Mouse (Mus musculus): ENCODE measurements around the gene Syngr3. TPM values are rescaled to one million over a fixed set of nuclear protein-coding genes. Genes with fewer than 3 reads are reported as not detected.

Gene Syngr3
- total RNA-seq (2023), result not detected

DNA sequence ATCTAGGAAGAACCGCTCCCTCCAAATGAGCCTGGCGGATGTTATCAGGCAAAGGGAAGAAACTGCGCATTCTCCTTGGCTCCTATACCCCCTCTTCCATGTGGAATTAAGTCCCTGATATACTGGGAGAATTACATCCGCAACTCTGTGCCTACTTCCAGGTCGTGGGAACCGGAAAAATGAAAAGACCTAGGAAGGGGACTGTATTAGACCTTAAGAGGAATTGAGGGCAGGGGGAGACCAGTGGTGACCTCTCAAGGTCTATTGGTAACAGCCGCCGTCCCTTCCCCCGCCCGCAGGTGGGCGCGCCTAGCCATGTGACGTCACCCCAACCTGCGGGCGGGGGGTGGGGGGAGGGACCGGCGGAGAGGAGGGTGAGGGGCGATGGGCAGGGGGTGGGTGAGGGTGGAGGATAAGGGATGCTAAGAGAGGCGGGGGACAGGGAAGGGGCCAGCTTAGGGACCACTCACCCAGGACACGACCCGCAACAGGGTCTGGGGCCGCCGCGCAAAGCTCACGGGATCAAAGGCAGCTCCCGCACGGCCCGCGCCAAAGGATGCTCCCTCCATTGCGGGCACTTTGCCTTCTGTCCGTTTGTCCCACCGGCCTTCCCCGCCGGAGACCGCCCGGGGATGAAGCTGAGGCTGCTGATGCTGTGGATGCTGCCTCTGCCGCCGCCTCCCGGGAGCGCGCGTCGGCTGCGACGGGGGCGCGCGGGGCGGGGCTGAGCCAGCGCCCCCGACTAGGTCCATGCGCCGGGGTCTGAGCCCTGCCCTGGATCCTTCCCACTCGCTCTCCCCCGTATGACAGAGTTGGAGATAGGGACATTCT, at the start of gene Syngr3:
Gene Syngr3, minus strand, starts transcription at position 705 of the 831 bp plus-strand sequence.

DNA sequence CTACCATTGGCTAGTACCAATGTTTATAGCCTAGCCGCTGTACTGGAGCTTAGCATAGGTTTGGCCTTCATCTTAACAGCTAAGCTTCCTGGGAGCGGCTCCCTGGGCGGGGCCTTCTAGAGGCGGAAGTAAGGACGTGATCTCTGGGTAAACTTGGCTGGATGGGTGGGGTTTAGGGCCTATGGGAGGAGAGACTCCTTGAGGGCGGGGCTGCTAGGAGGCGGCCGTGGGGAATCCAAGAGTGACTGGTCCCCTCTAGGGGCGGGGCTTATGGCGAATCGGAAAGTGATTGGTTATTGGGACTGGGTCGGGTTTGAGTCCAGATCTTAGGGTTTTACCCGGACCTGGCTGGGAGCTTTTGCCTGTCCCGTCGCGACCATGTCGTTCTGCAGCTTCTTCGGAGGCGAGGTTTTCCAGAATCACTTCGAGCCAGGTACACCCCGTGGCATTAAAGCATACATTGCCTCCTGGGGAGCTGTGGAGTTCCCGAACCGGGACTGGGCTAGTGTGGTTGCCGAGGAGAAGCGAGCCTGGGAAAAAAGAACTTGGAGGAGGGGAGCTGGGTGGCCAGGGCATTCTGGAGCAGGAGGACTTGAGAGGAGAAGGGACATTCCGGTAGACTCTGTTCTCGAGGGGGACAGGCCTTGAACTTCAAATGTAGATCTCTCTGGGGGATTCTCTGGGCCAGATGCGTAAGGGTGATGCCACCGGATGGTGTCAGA, 46.7 kb upstream of the Syngr3 start, which contains the start of gene Msrb1:
Gene Msrb1, plus strand, starts transcription at position 313 of the 722 bp plus-strand sequence.

DNA sequence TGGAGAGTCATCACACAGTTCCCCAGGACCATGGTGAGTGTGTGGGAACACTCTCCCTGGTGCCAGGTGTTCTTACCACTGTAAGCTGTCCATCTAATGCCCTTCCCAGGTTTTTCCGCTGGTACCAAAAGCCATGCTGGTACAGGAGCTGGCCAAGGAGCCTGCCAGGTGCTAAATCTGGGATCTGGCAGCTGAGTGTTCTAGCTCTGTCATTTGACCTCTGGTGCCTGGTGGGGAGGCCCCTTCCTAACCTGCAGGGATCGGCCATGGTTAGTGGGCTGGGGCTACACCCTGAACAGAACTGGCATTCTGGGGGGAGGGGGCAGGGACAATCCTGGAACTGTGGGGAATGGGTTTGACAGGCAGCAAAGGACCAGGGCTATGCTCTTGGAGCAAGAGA, 37.9 kb upstream of the Syngr3 start, which contains the start of gene Rpl3l:
Gene Rpl3l, plus strand, starts transcription at position 203 of the 400 bp plus-strand sequence.

DNA sequence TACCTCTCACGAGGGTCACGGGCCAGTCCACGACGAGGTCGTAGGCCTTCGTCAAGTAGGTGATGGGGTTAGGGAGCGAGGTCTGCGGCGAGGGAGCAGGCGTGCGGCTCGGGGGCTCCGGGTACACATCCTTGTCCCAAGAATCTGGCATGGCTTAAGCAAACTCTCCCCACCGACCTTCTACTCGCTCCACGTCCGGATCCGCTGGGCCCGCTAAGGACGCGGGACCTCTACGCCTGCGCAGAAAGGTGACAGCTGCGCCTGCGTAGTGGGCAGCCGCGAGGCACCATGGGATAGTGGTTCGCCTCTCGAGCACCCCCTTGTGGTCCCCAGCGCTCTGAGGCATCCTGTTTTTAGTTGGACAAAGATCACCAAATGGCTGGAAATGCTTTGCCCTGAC, 34.4 kb upstream of the Syngr3 start, which contains the start of gene Ndufb10:
Gene Ndufb10, minus strand, starts transcription at position 295 of the 400 bp plus-strand sequence.

DNA sequence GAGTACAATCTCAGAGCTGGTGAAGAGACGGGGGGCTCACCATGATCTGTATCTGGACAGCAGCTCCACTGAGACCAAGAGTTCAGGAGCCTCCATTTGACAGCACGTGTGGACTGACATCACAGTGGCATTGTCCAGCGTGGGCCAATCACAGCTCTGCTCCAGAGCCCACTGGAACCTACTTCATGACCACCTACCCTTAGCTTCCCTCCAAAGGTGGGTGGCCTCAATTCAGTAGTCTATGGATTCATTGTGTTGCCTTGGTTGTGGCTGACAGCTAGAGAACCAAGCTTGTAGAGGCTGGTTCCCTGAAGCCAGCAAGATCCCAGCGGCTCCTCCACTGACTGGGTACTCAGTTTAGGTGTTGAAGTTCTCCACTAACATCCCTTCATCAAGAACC, 28.2 kb upstream of the Syngr3 start, which contains the start of the genes Rnf151 and Rps2:
Gene Rnf151, minus strand, starts transcription at position 121 of the 400 bp plus-strand sequence.
Gene Rps2, plus strand, starts transcription at position 174 of the 400 bp plus-strand sequence.

DNA sequence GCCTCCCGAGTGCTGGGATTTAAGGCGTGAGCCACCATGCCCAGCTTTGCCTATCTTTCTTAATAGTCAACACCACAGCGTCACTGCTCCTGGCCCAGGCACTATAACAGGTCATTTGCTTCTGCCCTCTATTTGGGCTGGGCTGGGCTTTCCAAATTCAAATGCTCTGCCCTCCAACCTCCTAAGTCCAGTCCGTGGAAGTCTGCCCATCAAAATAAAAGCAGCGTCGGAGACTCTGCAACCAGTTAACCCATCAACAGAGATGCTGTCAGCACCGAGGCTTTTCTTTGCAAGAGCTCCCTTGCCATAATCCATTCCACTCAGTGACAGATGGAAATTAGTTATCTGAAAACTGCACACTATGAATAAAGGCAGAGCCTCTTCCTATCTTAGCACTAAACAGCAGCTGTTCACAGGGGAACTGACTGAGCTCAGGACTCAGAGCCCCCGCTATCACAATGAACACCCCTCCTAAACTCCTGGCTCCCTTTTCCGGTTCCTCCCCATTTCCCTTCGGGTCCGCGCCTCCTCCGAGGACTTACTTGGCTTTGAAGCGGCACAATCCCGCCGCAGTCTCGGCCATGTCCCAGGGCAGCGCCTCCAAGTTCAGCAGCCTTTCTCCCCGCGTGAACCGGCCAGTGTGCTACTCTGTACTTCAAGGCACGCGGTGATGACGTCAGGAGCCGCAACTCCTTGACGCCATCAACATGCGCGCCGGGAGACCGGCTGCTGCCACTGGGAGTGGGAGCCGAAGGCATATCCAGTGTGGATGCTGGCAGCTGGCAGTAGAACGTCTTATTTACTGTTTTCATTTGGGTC, 17.4 kb upstream of the Syngr3 start, which contains the start of gene Tbl3:
Gene Tbl3, minus strand, starts transcription at position 679 of the 819 bp plus-strand sequence.

DNA sequence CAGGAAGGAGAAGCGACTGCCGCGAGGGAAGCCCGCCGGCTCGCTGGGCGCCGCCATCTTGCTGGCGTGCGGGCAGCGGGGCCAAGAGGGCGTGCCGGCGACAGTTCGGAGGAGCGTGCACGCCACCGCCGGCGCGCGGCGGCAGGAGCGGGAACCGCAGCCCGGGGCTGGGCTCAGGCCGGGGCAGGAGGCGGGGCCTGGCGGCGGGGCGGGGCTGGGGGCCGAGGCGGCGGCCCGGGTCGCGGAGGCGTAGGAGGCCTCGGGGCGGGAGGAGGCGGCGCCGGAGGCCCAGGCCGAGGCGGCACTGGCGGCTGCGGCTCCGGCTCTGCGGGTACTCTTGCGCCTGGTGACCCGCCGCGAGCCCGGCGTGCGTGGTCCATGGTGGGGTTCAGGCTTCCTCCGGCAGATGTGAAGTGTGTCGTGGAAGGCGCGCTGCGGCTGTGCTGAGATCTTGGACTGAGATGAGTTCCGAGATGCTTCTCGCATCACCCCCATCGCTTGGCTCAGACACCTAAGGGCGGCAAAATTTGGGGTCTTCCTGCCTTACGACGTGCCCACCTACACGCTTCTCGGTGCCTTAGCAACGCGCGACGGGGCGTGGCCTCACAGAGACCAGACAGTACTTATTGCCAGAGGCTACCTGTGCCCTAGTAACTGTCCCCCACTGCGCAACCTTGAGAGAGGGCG, 6.4 kb upstream of the Syngr3 start, which contains the start of the genes Gfer and Noxo1:
Gene Gfer, minus strand, starts transcription at position 146 of the 687 bp plus-strand sequence.
Gene Noxo1, plus strand, starts transcription at position 224 of the 687 bp plus-strand sequence.

DNA sequence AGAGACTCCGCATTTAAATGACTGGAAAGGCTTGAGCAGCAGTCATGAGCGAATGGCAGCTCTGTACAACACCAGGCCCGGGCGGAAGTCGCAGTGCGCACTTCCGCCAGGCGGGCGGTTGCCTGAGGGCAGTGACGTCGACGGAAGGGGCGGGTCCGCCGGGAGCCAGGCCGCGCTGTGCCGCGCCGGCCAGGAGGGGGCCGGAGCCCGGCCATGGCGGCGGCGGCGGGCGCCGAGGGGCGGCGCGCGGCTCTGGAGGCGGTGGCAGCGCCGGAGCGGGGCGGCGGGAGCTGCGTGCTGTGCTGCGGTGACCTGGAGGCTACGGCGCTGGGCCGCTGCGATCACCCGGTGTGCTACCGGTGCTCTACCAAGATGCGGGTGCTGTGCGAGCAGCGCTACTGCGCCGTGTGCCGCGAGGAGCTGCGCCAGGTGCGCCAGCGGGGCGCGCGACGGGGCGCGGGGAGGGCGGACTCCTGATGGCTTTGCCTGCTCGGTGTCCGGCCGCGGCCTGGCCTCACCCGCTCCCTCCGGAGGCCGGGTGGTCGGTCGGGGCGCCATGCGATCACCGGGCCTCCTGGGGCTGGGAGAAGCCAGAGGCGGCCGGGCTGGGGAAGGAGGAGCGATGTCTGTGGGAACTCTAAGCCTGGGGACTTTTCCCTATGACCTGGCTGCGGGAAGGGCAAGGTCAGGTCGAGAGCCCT, 20.1 kb downstream of the Syngr3 start, which contains the start of gene Zfp598:
Gene Zfp598, plus strand, starts transcription at position 143 of the 701 bp plus-strand sequence.

DNA sequence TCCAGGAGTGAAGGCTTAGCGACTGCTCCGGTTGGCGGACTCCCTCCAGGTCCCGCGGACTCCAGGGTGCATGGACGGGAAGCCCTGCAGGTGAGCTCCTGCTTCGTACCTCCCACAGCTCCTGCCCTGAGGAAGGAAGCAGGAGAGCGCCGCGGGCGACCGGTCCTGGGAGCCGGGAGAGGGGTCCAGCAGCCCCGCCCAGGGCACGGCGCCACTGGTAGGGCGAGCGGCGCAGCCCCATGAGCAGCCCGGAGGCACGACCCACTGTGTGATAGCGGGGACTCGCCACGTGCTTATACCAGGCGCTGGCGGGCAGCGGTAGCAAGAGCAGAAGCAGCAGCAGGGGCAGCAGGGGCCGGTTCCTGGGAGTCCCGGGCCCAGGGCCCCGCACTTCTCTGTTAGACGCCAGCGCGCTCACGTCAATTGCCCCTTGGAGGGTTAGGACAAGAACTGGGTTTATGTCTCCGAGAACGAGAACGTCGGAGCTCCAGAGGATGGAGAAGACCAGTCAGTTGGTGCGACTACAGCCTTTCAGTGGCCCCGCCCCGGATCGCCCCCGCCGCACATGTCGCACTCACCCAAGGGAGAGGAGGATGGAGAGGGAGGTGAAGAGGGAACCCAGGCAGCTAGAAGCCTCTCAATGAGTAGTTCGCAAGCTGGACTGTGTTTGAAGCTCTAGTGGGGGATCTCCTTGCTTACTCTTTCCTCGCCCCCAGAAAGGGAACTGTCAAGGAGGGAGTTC, 31.6 kb downstream of the Syngr3 start, which contains the start of gene Npw:
Gene Npw, minus strand, starts transcription at position 441 of the 742 bp plus-strand sequence.

DNA sequence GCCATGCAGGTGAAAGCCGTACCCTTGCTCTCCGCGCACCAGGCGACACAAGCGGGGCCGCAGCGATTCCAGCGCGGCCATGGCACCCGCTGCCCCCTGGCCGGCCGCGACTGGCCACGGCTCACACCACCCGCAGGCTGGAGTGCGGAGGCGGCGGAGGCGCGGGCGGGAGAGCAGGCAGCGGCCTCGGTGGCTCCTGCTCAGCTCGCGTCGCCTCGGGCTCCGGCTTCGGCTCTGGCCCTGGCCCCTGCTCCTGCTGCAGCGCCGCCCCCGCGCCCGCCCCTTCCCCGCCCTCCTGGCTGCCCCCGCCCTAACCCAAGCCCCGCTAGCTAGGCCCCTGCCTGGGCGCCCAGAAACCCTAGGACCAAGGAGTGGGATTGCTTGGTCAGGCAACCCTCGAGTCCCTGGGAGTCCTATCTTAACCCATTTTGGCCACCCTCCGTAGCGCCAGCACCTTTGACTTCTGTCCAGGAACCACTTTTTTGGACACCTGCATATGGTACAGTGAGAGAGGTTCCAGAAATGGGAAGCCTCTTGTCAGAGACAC, 39.6 kb downstream of the Syngr3 start, which contains the start of gene Slc9a3r2:
Gene Slc9a3r2, minus strand, starts transcription at position 258 of the 547 bp plus-strand sequence.

Other genes with a start within 250 kb of the Syngr3 start
- 1 to 10 TPM; 2.4 to 3.3 TPM for gene Dnase1l2, start 246.8 kb downstream of the Syngr3 start, total RNA-seq (2023)
- 10 to 100 TPM; 37.7 to 43.5 TPM for gene E4f1, start 219.6 kb downstream of the Syngr3 start, total RNA-seq (2023)
- 10 to 100 TPM; 14.8 to 18.7 TPM for gene Pgp, start 219.6 kb downstream of the Syngr3 start, total RNA-seq (2023)
- not detected for gene Bricd5, start 216.1 kb downstream of the Syngr3 start, total RNA-seq (2023)
- gene Mlst8, start 210.9 kb downstream of the Syngr3 start, total RNA-seq (2023), result 10 to 100 TPM; 19.4 to 24.9 TPM
- not detected for gene Caskin1, start 201.4 kb downstream of the Syngr3 start, total RNA-seq (2023)
- gene Traf7, start 162.0 kb downstream of the Syngr3 start, total RNA-seq (2023), result 100 to 1,000 TPM; 141 to 154 TPM
- 1 to 10 TPM in 1 of 2 experiments, under 1 TPM in 1; 0.58 to 1.6 TPM for gene Rab26, start 155.7 kb downstream of the Syngr3 start, total RNA-seq (2023)
- gene Pkd1, start 140.1 kb downstream of the Syngr3 start, total RNA-seq (2023), result 10 to 100 TPM; 41.4 to 46.0 TPM
- 10 to 100 TPM; 68.8 to 75.5 TPM for gene Tsc2, start 57.3 kb downstream of the Syngr3 start, total RNA-seq (2023)
- 1 to 10 TPM; 1.7 to 2.5 TPM for gene Nthl1, start 57.3 kb downstream of the Syngr3 start, total RNA-seq (2023)
- 1 to 10 TPM; 2.1 to 2.9 TPM for gene Slc9a3r2, start 39.6 kb downstream of the Syngr3 start, total RNA-seq (2023)
- not detected for gene Npw, start 31.5 kb downstream of the Syngr3 start, total RNA-seq (2023)
- 10 to 100 TPM; 46.6 to 48.8 TPM for gene Zfp598, start 20.3 kb downstream of the Syngr3 start, total RNA-seq (2023)
- 10 to 100 TPM; 15.5 to 18.1 TPM for gene Gfer, start 6.2 kb upstream of the Syngr3 start, total RNA-seq (2023)
- 1 to 10 TPM; 3.4 to 5.3 TPM for gene Noxo1, start 6.3 kb upstream of the Syngr3 start, total RNA-seq (2023)
- 10 to 100 TPM; 16.1 to 22.1 TPM for gene Tbl3, start 17.7 kb upstream of the Syngr3 start, total RNA-seq (2023)
- not detected for gene Rnf151, start 28.1 kb upstream of the Syngr3 start, total RNA-seq (2023)
- 100 to 1,000 TPM; 714 to 754 TPM for gene Rps2, start 28.2 kb upstream of the Syngr3 start, total RNA-seq (2023)
- 100 to 1,000 TPM in 1 of 2 experiments, 10 to 100 TPM in 1; 70.4 to 102 TPM for gene Ndufb10, start 34.5 kb upstream of the Syngr3 start, total RNA-seq (2023)
- gene Rpl3l, start 37.9 kb upstream of the Syngr3 start, total RNA-seq (2023), result 1 to 10 TPM; 1.6 to 3.7 TPM
- 100 to 1,000 TPM; 740 to 885 TPM for gene Msrb1, start 46.7 kb upstream of the Syngr3 start, total RNA-seq (2023)
- not detected for gene Hs3st6, start 63.0 kb upstream of the Syngr3 start, total RNA-seq (2023)
- gene Meiob, start 114.3 kb upstream of the Syngr3 start, total RNA-seq (2023), result not detected
- 10 to 100 TPM; 46.8 to 63.2 TPM for gene Hagh, start 150.2 kb upstream of the Syngr3 start, total RNA-seq (2023)
- 1 to 10 TPM; 2.6 TPM for gene Fahd1, start 160.4 kb upstream of the Syngr3 start, total RNA-seq (2023)
- 1 to 10 TPM in 1 of 2 experiments, under 1 TPM in 1; 0.84 to 1.5 TPM for gene Igfals, start 176.0 kb upstream of the Syngr3 start, total RNA-seq (2023)
- 10 to 100 TPM; 60.0 to 60.2 TPM for gene Nubp2, start 196.4 kb upstream of the Syngr3 start, total RNA-seq (2023)
- gene Spsb3, start 196.7 kb upstream of the Syngr3 start, total RNA-seq (2023), result 10 to 100 TPM; 26.4 to 26.5 TPM
- gene Eme2, start 205.1 kb upstream of the Syngr3 start, total RNA-seq (2023), result 10 to 100 TPM; 23.1 to 23.8 TPM
- gene Mrps34, start 205.2 kb upstream of the Syngr3 start, total RNA-seq (2023), result 10 to 100 TPM; 22.5 to 29.5 TPM
- 10 to 100 TPM; 23.7 to 24.7 TPM for gene Nme3, start 206.5 kb upstream of the Syngr3 start, total RNA-seq (2023)
- 100 to 1,000 TPM; 122 to 126 TPM for gene Mapk8ip3, start 247.0 kb upstream of the Syngr3 start, total RNA-seq (2023)

Data from monocyte, adult 59 days (primary cell).